Mouse (Mus musculus): ENCODE results near the gene Mtcl1. TPM values are rescaled to one million over a fixed set of nuclear protein-coding genes. Genes with fewer than 3 reads are reported as not detected.
A peak's percentile ranks its signal among the peaks of the same experiment; 100 is the strongest.

The Mtcl1 gene
- total and polyA plus RNA-seq, 3 experiments, result 1.5 to 6.8 (median 5.9) TPM

DNA sequence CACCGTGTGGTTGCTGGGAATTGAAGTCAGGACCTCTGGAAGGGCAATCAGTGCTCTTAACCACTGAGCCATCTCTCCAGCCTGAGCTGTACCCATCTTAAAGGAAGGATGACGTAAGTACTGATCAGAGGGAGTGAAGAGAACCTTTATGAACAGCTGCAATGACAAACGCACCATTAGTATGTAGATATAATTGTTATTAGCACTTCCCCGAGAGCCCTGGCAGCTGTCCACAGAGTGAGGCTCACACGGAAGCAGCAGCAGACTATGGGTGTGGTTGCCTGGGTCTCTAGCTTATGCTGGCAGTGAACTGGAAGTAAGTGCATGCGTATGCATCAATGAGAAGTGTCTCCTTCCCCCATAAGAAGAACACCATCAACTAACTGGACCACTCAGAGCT is 118.3 kb downstream of the Mtcl1 start:
- Histone ChIP-seq H3K9ac (ENCODE audit: low read depth, low read length) (no peak overlapping the region), H3K36me3 (ENCODE audit: control insufficient read depth, insufficient read depth, low read length) (no peaks in the 10 kb centered on the region), H3K4me3 (no peak overlapping the region), H3K79me2 (replicated peaks; ENCODE audit: control insufficient read depth, insufficient read depth, low read length) (no peaks in the 10 kb centered on the region), H3K4me1 (ENCODE audit: control insufficient read depth, insufficient read depth, low read length) (no peaks in the 10 kb centered on the region), H3K27ac (no peak overlapping the region), H3K27me3 (ENCODE audit: control insufficient read depth, insufficient read depth, low read length) (no peaks in the 10 kb centered on the region)
- TF ChIP-seq EP300 (IDR thresholded peaks at IDR 0.05; ENCODE audit: insufficient read depth, low read depth, low read length) (no peak), CTCF (IDR thresholded peaks at IDR 0.05) (no peak), POLR2A (IDR thresholded peaks at IDR 0.05; ENCODE audit: insufficient read depth, low read depth, low read length) (no peak)
- 30% methylated on average over 6 of the region's 6 CpGs for WGBS
- intact Hi-C loops (cut with DNase I), result no loop called here
- DNase-seq, result no peak

DNA sequence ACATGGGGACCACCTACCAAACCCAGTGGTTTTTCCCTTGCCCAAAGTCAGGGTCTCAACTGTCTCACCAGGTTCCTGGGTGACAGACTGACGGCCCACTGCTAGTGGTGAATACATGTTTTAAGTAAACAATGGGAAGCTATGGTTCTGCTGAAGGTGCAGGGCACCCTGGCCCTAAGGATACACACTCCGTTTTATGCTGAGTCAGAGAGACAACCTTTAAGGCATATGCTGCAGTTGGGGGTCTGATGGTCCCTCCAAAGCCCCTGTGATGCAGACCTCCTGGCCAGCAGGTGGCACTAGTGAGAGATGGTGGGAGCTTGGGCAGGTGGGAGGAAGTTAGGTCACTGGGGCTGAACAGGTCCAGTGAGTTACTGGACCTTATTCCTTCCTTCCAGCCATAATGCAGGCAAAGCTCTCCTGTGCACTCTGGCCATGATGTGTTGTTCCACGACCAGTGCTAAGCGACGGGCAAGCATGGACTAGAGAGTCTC is 123.0 kb downstream of the Mtcl1 start:
- no peak overlapping the region for H3K4me3 ChIP-seq
- no peaks in the 10 kb centered on the region for H3K79me2 ChIP-seq (replicated peaks; ENCODE audit: control insufficient read depth, insufficient read depth, low read length)
- intact Hi-C loops (cut with DNase I), result no loop called here
- no peaks in the 10 kb centered on the region for H3K36me3 ChIP-seq (ENCODE audit: control insufficient read depth, insufficient read depth, low read length)
- TF ChIP-seq EP300 (IDR thresholded peaks at IDR 0.05; ENCODE audit: insufficient read depth, low read depth, low read length), result no peak
- TF ChIP-seq CTCF (IDR thresholded peaks at IDR 0.05), result peak; percentile 47
- TF ChIP-seq POLR2A (IDR thresholded peaks at IDR 0.05; ENCODE audit: insufficient read depth, low read depth, low read length), result no peak
- H3K4me1 ChIP-seq (ENCODE audit: control insufficient read depth, insufficient read depth, low read length), result no peaks in the 10 kb centered on the region; the same call in 1 of the 2 replicates
- DNase-seq, result peak in 1 of 2 experiments; percentile 16
- no peak overlapping the region for H3K27ac ChIP-seq
- no peak overlapping the region for H3K9ac ChIP-seq (ENCODE audit: low read depth, low read length)
- H3K27me3 ChIP-seq (ENCODE audit: control insufficient read depth, insufficient read depth, low read length), result no peaks in the 10 kb centered on the region
- WGBS, result 94% methylated on average over 5 of the region's 5 CpGs

DNA sequence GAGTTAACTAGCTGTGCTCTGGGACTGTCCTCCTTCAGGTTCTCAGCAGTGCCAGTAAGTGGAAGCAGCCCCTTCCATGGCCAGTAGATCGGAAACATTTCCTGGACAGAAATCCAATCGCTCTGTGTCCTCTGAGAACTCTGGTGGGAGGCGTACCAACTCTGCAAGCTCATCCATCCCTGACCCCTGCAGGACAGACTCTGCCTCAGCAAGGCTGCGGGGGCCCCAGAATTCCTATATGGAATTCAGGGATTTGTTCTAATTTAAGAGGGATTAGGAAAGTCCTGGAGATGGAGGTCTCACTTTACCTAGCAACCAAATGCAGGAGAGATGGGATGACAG is 123.4 kb downstream of the Mtcl1 start:
- no peaks in the 10 kb centered on the region; the same call in 1 of the 2 replicates for H3K4me1 ChIP-seq (ENCODE audit: control insufficient read depth, insufficient read depth, low read length)
- H3K9ac ChIP-seq (ENCODE audit: low read depth, low read length), result no peak overlapping the region
- DNase-seq, result no peak
- H3K79me2 ChIP-seq (replicated peaks; ENCODE audit: control insufficient read depth, insufficient read depth, low read length), result no peaks in the 10 kb centered on the region
- TF ChIP-seq POLR2A (IDR thresholded peaks at IDR 0.05; ENCODE audit: insufficient read depth, low read depth, low read length) (no peak), EP300 (IDR thresholded peaks at IDR 0.05; ENCODE audit: insufficient read depth, low read depth, low read length) (no peak), CTCF (IDR thresholded peaks at IDR 0.05) (no peak)
- intact Hi-C loops (cut with DNase I), result no loop called here
- WGBS, result 71% methylated on average over 4 of the region's 4 CpGs
- H3K36me3 ChIP-seq (ENCODE audit: control insufficient read depth, insufficient read depth, low read length), result no peaks in the 10 kb centered on the region
- no peak overlapping the region for H3K27ac ChIP-seq
- H3K27me3 ChIP-seq (ENCODE audit: control insufficient read depth, insufficient read depth, low read length), result no peaks in the 10 kb centered on the region
- H3K4me3 ChIP-seq, result no peak overlapping the region

DNA sequence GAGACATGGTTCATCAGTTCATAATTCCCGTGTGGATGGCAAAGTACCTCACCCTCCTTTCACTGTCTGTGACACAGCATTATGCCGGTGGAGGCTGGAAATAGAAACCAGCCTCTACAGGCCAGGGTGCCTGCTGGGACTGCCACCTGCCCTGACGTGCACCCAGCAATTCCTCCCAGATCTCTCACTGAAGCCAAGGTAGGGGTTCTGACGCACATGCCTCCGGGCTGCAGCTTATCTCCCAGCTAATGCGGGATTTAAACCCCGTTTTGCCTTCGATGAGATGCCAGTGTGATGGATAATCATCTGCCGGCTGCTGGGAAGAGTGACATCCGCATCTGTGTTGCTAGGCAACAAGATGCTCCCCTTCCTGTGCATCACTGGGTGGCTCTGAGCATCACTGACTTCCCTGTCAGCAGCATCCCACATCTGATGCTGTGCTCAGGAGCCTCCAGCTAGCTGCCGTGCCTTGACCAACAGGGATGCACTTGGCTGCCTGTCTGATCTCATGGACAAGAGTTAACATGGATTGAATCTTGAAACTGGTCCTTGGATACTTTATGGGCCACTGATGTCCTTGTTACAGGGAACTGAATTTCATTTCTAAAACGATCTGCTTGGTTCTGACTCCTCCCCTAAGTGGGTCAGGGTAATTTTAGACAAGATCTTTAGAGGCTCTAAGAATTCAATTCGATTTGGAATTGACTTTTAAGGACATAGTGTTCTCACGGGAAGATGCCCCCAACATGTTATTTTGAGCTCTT is 123.9 kb downstream of the Mtcl1 start:
- TF ChIP-seq POLR2A (IDR thresholded peaks at IDR 0.05; ENCODE audit: insufficient read depth, low read depth, low read length) (no peak), CTCF (IDR thresholded peaks at IDR 0.05) (no peak), EP300 (IDR thresholded peaks at IDR 0.05; ENCODE audit: insufficient read depth, low read depth, low read length) (no peak)
- H3K9ac ChIP-seq (ENCODE audit: low read depth, low read length), result no peak overlapping the region
- DNase-seq, result no peak
- no peak overlapping the region for H3K4me3 ChIP-seq
- intact Hi-C loops (cut with DNase I), result no loop called here
- no peaks in the 10 kb centered on the region; the same call in 1 of the 2 replicates for H3K4me1 ChIP-seq (ENCODE audit: control insufficient read depth, insufficient read depth, low read length)
- no peak overlapping the region for H3K27ac ChIP-seq
- H3K79me2 ChIP-seq (replicated peaks; ENCODE audit: control insufficient read depth, insufficient read depth, low read length), result no peaks in the 10 kb centered on the region
- H3K36me3 ChIP-seq (ENCODE audit: control insufficient read depth, insufficient read depth, low read length), result no peaks in the 10 kb centered on the region
- H3K27me3 ChIP-seq (ENCODE audit: control insufficient read depth, insufficient read depth, low read length), result no peaks in the 10 kb centered on the region
- WGBS, result 52% methylated on average over 14 of the region's 14 CpGs

DNA sequence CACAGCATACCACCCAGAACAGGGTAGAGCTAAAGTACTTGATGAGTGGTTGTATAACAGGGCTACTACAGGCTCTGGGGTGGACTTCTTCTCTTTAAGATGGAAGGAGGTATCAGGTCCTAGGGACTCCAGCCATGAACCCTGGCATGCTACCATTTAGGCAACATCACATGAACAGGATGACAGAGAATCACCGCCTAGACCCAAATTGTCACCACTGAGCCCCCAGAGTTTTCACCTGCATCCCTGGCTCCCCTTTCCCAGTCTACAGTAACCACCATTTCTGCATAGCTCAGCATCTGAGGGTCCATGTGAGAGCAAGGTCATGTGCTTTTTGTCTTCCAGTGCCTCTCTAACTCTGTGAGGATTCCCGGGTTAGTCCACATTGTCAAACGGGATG is 124.7 kb downstream of the Mtcl1 start:
- DNase-seq, result no peak
- Histone ChIP-seq H3K4me1 (ENCODE audit: control insufficient read depth, insufficient read depth, low read length) (no peaks in the 10 kb centered on the region; the same call in 1 of the 2 replicates), H3K9ac (ENCODE audit: low read depth, low read length) (no peak overlapping the region), H3K4me3 (no peak overlapping the region), H3K27me3 (ENCODE audit: control insufficient read depth, insufficient read depth, low read length) (no peaks in the 10 kb centered on the region), H3K36me3 (ENCODE audit: control insufficient read depth, insufficient read depth, low read length) (no peaks in the 10 kb centered on the region), H3K27ac (no peak overlapping the region), H3K79me2 (replicated peaks; ENCODE audit: control insufficient read depth, insufficient read depth, low read length) (no peaks in the 10 kb centered on the region)
- intact Hi-C loops (cut with DNase I), result no loop called here
- no peak for TF ChIP-seq CTCF (IDR thresholded peaks at IDR 0.05)
- no peak for TF ChIP-seq POLR2A (IDR thresholded peaks at IDR 0.05; ENCODE audit: insufficient read depth, low read depth, low read length)
- WGBS, result 75% methylated on average over 3 of the region's 3 CpGs

DNA sequence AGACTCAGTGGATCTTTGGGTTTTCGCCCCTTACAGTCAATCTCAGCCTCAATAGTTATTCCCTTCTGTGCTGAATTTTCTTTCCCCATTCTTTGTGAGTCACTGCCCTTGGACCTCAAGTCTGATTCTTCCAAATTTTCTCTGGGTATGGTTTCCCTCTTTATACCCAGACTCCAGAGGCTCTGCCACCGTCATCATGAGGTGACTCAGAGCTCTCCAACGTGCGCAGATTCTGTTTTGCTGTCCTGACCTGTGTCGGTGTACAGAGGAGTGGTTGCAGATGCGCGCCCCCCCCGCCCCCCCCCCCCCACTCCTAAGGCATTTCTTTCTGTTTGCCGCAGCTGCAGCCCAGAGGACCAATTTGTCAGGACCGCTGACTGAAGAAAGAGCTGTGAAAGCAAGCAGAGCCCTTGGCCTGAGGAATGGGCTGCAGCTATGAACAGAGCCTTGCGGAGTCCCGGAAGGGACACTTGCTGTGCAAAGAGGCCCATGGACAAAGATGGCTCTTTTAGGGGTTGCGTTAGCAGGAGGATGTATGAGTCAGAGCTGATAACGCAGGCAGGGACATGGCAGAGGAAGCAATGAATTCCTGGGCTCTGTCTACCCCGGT is 126.8 kb downstream of the Mtcl1 start:
- H3K9ac ChIP-seq (ENCODE audit: low read depth, low read length), result no peak overlapping the region
- TF ChIP-seq EP300 (IDR thresholded peaks at IDR 0.05; ENCODE audit: insufficient read depth, low read depth, low read length) (no peak), CTCF (IDR thresholded peaks at IDR 0.05) (no peak), POLR2A (IDR thresholded peaks at IDR 0.05; ENCODE audit: insufficient read depth, low read depth, low read length) (no peak)
- DNase-seq, result no peak
- no peak overlapping the region for H3K27ac ChIP-seq
- H3K4me1 ChIP-seq (ENCODE audit: control insufficient read depth, insufficient read depth, low read length), result no peaks in the 10 kb centered on the region; the same call in 1 of the 2 replicates
- H3K36me3 ChIP-seq (ENCODE audit: control insufficient read depth, insufficient read depth, low read length), result no peaks in the 10 kb centered on the region
- H3K79me2 ChIP-seq (replicated peaks; ENCODE audit: control insufficient read depth, insufficient read depth, low read length), result no peaks in the 10 kb centered on the region
- 39% methylated on average over 15 of the region's 15 CpGs for WGBS
- intact Hi-C loops (cut with DNase I), result no loop called here
- H3K27me3 ChIP-seq (ENCODE audit: control insufficient read depth, insufficient read depth, low read length), result no peaks in the 10 kb centered on the region
- H3K4me3 ChIP-seq, result no peak overlapping the region

All from heart, adult 2 months (tissue).